Mouse (Mus musculus) lung, postnatal 4 days (tissue): ENCODE data around the gene Edem2.
"Not testable (repeated sequence)": the region's sequence is repeated elsewhere in the genome, so short reads cannot be mapped to it uniquely, and the experiment has no call there.

Experiments used
- DNase-seq, 2 experiments: peaks; one replicate each; pipeline ENCODE4 v3.0.0; 2021

Gene Edem2

GRCm38 (mm10) chr2:155729158-155729645 is at the start of gene Edem2:
Gene Edem2 (minus strand): TSS chr2:155729475.
- DNase-seq: peak; percentile 94

DNA sequence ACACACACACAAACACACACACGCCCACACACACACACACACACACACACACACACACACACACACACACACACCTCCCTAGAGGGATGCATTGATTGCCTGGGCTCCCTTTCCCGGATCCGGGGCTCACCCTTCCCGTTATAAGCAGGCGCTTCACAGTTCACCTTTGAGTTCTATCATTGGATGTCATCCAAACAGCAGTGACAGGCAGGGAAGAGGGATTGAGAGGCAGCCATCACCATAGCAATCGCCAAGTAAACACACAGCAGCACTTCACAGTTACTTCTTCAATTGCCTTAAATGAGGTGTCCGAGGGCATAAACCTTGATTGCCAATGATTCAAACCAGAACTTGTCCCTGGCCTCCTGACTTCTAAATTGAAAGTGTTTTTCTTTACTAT is 49.8 kb upstream of the Edem2 start:
- DNase-seq: no peak

GRCm38 (mm10) chr2:155778004-155778403 is 48.7 kb upstream of the Edem2 start:
- DNase-seq: no peak

DNA sequence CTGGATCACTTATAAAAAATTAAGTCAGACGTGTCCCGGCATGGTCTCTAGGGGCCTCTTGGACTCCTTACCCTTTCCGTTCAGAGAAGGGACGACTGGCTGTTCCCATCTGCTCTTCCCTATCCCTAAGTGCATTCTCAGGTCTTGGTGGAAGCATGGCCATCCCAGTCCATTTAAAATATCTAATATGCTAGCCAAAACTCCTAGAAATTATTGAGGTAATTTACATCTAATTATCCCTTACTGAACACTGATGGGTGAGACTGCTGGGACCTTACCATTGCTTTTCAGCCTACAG is 48.4 kb upstream of the Edem2 start:
- DNase-seq: no peak

GRCm38 (mm10) chr2:155776824-155777687 is 47.8 kb upstream of the Edem2 start:
- no peak for DNase-seq

- DNase-seq: peak; percentile 75 to 76
Observed at GRCm38 (mm10) chr2:155775685-155776263, 46.5 kb upstream of the Edem2 start.

- no peak for DNase-seq
Observed at GRCm38 (mm10) chr2:155774927-155775684, 45.8 kb upstream of the Edem2 start, which contains the start of gene Mmp24. Gene Mmp24 (plus strand): TSS chr2:155775342.

DNA sequence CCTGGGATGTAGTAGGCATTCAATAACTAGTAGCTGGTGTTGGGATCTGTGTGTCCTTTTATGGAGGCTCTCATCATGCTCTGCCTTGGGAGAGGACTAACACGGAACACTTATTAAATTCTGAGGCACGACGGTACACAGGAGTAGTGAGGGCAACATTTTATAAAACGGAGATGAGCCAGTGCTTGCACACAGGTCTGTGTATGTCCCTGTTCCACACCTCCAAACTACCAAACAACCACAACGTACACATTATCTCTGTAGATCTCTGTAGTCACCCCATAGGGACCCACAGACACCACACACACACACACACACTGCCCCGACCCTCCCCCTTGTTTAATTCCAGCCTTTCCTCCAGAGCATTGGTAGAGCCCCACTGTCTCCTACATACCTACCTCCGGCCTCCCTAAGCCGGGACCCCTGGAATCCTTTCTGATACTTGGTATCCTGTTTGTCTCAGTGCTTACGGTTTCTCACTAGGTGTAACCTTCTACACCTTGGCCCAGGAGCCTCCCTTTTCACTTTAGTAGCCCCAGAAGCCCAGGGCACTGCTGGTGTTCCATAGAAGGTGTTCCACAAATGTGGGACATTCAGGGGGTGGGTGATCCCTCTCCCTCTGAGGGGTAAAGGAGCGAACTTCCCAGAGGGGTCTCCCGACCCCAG is 45.1 kb upstream of the Edem2 start:
- DNase-seq: no peak

GRCm38 (mm10) chr2:155773664-155774063 is 44.4 kb upstream of the Edem2 start:
- no peak for DNase-seq

DNA sequence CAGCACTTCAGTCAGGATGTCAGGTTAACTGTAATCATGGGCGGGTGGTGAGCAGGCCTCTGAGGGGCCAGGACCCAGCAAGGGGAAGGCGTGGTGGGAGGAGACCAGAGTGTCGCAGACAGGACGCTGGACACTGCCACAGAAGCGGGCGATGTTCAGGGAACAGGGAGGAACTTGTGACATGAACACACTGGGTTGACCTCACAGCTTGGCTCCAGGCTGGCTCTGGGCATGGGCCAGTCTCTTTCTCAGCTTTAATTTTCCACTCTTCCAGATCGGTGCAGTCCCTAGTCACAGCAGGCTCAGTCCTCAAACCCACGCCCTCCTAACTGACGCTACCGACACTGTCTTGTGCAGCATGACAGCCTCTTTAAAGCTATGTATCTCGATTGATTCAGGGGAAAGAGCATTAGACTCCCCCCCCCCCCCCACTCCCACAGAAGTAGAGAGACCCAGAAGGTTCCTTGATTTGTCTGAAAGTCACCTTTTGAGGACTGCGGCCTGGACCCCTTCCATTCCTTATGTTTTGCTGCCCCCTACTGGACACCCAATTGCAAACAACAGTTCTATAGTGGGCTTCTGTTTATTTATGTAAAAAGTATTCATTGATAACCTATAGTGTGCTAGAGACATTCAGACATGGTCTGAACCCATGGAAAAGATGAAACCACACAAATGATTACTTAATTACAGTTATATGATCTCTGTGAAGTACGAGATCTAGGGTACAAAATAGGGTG is 35.6 kb upstream of the Edem2 start:
- peak; percentile 39 to 76 for DNase-seq

DNA sequence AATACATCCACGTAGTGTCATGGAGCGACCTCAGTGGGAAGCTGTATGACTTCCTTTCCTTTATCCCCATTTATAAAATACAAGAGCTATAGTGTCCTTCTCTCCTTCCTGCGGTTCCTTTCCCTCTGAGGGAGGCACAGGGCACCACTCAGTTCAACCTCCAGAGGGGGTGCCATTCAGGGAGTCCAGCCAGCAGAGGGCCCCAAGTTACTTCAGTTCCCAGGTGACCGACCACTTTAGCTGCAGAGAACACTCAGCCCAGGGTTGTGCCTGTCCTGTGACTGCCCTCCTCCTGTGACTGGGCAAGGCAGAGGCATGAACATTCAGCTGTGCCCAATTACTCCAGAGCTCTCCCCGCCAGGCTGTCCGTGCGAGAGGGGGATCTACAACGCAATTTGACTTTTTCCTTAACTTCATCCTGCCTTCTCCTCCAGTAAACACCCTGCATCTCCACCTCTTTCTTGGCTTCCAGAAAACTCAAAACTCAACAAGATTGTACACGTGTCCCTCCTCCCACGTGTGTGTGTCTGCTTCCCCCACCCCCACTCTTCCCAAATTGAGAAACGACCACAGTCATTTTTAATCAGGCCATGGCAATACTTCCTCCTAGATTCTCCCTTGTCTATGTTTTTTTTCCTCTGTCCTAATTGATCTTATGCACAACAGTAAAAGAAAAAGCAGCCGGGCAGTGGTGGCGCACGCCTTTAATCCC is 27.7 kb upstream of the Edem2 start:
- peak in 1 of 2 experiments; percentile 13 for DNase-seq

DNA sequence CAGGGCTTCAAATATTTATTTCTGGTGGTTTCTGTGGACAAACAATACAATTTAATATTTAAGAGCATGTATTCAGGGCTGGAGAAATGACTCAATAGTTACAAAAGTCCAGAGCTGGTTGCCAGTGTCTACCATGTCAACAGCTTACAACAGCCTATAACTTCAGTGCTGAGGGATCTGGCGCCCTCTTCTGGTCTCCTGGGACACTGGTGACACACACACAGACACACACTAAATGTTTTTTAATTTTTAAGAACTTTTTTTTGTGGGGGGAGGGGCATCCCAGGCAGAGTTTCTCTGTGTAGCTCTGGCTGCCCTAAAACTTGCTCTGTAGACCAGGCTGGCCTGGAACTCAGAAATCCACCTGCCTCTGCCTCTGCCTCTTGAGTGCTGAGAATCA is 26.5 kb upstream of the Edem2 start:
- DNase-seq: peak; percentile 49 to 72

GRCm38 (mm10) chr2:155751014-155751786 is 21.9 kb upstream of the Edem2 start, which contains the start of gene Procr:
Gene Procr (plus strand): TSS chr2:155751117.
- peak; percentile 54 to 71 for DNase-seq

DNA sequence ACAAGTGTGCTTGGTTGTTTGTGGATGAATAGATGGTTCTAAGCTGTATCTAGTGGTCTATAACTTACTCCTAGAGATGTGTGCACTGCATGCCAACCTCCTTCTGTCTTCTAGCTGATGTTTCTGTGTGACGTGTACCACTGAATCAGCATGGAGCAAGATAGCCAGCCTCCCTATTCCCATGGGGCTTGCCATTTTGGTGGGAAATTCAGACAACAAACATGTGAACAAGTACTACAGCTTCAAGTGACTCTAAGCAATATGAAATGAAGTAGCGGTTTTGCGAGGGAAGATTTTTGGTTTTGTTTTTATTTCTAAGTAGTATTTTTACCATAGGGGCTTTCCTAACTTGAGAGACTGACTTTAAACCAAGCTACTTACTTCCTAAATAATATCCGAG is 20.1 kb upstream of the Edem2 start:
- DNase-seq: no peak

DNA sequence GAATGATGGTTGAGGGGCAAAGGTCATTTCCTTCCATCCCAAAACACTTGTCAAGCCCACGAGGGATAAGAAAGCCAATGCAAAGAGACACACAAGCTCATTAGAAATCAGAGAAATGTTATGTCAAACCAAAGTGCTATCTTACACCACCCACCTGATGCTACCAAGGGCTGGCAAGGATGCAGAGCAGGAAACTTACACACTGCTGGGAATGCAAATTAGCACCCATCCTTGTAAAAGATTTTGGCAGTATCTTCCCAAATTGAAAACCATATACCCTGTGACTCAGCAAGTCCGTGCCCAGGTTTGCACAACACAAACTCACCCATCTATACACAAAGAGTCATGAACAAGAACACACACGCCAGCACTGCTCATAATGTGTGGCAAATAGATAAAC is 16.2 kb upstream of the Edem2 start:
- DNase-seq: no peak

GRCm38 (mm10) chr2:155743351-155743750 is 14.1 kb upstream of the Edem2 start:
- DNase-seq: no peak

DNA sequence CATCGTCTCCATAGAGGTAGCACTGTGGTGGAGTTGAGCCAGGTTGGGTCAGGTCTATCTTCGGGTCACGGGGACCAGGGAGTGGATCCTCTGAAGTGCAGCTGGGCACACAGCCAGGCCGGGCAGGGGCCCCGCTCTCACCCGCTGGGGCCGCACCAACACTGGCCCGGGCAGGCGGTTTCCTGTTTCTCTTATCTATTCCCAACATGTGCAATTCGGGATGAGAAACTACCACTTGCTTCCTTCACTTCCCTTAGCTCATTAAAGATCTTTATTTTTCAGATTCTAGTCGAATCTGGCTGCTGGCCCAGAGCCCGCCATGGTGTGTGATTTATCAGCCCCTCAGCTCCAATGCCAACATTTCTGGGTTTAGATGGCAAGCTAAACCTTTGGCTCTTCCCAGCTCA is 13.7 kb upstream of the Edem2 start:
- peak; percentile 77 to 90 for DNase-seq

GRCm38 (mm10) chr2:155742211-155742610 is 12.9 kb upstream of the Edem2 start:
- DNase-seq: peak; percentile 21 to 58

- no peak for DNase-seq
Observed at GRCm38 (mm10) chr2:155737803-155738202, 8.5 kb upstream of the Edem2 start.

GRCm38 (mm10) chr2:155736936-155737335 is 7.7 kb upstream of the Edem2 start:
- DNase-seq: no peak

DNA sequence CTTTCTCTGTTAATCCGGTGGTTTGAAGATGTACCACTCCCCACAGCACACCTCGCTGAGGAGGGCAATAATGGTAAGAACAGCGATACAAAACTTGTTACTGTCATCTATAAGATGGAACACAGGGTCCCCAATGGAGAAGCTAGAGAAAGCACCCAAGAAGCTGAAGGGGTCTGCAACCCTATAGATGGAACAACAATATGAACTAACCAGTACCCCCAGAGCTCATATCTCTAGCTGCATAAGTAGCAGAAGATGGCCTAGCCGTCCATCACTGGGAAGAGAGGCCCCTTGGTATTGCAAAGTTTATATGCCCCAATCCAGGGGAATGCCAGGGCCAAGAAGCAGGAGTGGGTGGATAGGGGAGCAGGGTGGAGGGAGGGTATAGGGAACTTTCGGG is 6.5 kb upstream of the Edem2 start, which contains the start of gene Gm17581:
Gene Gm17581, minus strand, starts transcription at position 101 of the 400 bp plus-strand sequence.
- not testable (repeated sequence) for DNase-seq
